Mouse (Mus musculus): ENCODE results near the gene Clec4f. TPM values are rescaled to one million over a fixed set of nuclear protein-coding genes. Genes with fewer than 3 reads are reported as not detected.

Gene Clec4f
- polyA plus RNA-seq, 1 experiment from 2014 or later: not detected

DNA sequence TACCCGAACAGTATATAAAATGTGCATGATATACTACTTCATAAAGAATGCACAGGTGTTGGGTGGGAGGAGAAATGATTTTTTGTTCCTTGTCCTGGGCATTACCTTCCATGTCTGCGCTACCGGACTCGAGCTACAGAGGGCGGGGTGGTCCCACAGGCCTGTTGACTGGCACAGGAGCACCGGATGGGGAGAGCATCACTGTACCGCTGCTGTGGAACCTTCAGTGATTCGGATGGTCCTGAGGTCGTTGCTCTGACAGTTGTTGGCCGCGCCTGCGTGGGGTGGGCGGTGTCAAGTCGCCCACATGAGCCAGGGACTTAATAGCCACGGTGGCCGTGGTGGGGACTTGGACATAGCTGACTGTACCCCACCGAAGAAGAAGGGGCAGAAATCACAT, 29.2 kb downstream of the Clec4f start:
- H3K36me3 ChIP-seq: no peaks in the 10 kb centered on the region
- H3K4me3 ChIP-seq: no peak overlapping the region
- no peak overlapping the region for H3K27ac ChIP-seq (replicated peaks)
- no peaks in the 10 kb centered on the region for H3K4me1 ChIP-seq (replicated peaks)
- 67% methylated on average over 17 of the region's 17 CpGs for WGBS
- H3K4me2 ChIP-seq: 0 out of 2 replicates have a peak overlapping the region, but pooled peaks have one; percentile 3
- no peaks in the 10 kb centered on the region for H3K9me3 ChIP-seq
- H3K27me3 ChIP-seq: no peaks in the 10 kb centered on the region
- no peak for ATAC-seq (ENCODE audit: low FRiP score, low read depth)
- H3K9ac ChIP-seq: no peak overlapping the region

GRCm38 (mm10) chr6:83619955-83620354, 36.0 kb downstream of the Clec4f start:
- 64% methylated on average over 9 of the region's 9 CpGs for WGBS
- H3K36me3 ChIP-seq: no peaks in the 10 kb centered on the region
- no peaks in the 10 kb centered on the region for H3K27me3 ChIP-seq
- H3K4me2 ChIP-seq: no peak overlapping the region
- no peak for ATAC-seq (ENCODE audit: low FRiP score, low read depth)
- no peaks in the 10 kb centered on the region for H3K9me3 ChIP-seq
- no peak overlapping the region for H3K9ac ChIP-seq
- H3K4me1 ChIP-seq (replicated peaks): no peaks in the 10 kb centered on the region
- no peak overlapping the region for H3K27ac ChIP-seq (replicated peaks)
- H3K4me3 ChIP-seq: no peak overlapping the region

GRCm38 (mm10) chr6:83617581-83618335, 38.2 kb downstream of the Clec4f start:
- H3K4me3 ChIP-seq: no peak overlapping the region
- H3K9me3 ChIP-seq: no peaks in the 10 kb centered on the region
- H3K4me2 ChIP-seq: no peak overlapping the region
- H3K36me3 ChIP-seq: no peaks in the 10 kb centered on the region
- 85% methylated on average over 15 of the region's 15 CpGs for WGBS
- no peak overlapping the region for H3K9ac ChIP-seq
- ATAC-seq (ENCODE audit: low FRiP score, low read depth): no peak
- H3K27me3 ChIP-seq: no peaks in the 10 kb centered on the region
- H3K4me1 ChIP-seq (replicated peaks): no peaks in the 10 kb centered on the region
- no peak overlapping the region for H3K27ac ChIP-seq (replicated peaks)

DNA sequence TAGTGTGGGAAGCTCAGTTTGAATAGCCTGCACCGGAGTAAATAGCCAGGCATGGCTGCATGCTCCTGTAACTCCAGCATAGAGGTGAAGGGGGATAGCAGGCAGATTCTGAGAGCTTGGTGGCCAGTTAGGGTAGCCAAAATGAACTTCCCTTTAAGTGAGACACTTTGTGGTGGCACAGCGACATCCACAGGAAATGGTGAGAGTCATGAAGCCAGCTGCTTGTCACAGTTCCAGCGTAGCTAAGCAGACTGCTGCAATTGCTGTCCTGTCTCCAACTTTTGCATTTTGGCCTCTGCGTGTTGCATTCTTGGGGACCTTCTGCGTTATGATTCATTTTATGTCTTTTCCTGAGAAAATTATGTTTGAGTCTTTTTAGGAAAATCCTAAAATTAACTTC, 39.5 kb downstream of the Clec4f start:
- Histone ChIP-seq H3K9ac (no peak overlapping the region), H3K4me3 (no peak overlapping the region), H3K27me3 (no peaks in the 10 kb centered on the region), H3K4me1 (replicated peaks) (no peaks in the 10 kb centered on the region), H3K27ac (replicated peaks) (no peak overlapping the region), H3K36me3 (no peaks in the 10 kb centered on the region), H3K9me3 (no peaks in the 10 kb centered on the region), H3K4me2 (no peak overlapping the region)
- 87% methylated on average over 5 of the region's 5 CpGs for WGBS
- no peak for ATAC-seq (ENCODE audit: low FRiP score, low read depth)

DNA sequence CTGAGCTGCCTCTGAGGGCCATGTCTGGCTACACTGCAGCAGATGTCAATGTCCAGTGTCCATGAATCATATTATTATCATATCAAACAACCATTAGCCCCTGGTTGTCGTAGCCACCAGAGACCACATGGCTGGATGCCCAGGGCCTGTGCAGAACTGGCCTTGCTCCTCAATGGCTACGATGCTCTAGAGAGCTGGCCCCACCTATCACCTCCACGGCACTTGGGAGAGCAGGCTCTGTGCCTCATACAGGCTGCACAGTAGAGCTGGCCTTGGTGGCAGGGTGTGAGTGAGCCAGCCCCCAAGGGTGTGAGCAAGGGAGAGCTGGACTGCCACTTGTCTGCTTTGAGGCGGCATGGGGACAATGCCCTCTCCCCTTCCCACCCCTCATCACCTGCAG, 41.5 kb downstream of the Clec4f start:
- 83% methylated on average over 4 of the region's 4 CpGs for WGBS
- Histone ChIP-seq H3K9me3 (no peaks in the 10 kb centered on the region), H3K4me1 (replicated peaks) (no peaks in the 10 kb centered on the region), H3K27me3 (no peaks in the 10 kb centered on the region), H3K27ac (replicated peaks) (no peak overlapping the region), H3K4me2 (no peak overlapping the region), H3K4me3 (no peak overlapping the region), H3K36me3 (no peaks in the 10 kb centered on the region), H3K9ac (no peak overlapping the region)
- no peak for ATAC-seq (ENCODE audit: low FRiP score, low read depth)

- no peak for ATAC-seq (ENCODE audit: low FRiP score, low read depth)
- Histone ChIP-seq H3K27ac (replicated peaks) (no peak overlapping the region), H3K4me2 (no peak overlapping the region), H3K4me3 (no peak overlapping the region), H3K9me3 (no peaks in the 10 kb centered on the region), H3K9ac (no peak overlapping the region), H3K27me3 (no peaks in the 10 kb centered on the region), H3K4me1 (replicated peaks) (no peaks in the 10 kb centered on the region), H3K36me3 (no peaks in the 10 kb centered on the region)
- 89% methylated on average over 1 of the region's 1 CpGs for WGBS
Observed at GRCm38 (mm10) chr6:83612976-83613375, 43.0 kb downstream of the Clec4f start.

- H3K4me3 ChIP-seq: 0 out of 2 replicates have a peak overlapping the region, but pooled peaks have one; percentile 34
- no peaks in the 10 kb centered on the region for H3K27me3 ChIP-seq
- no peaks in the 10 kb centered on the region for H3K4me1 ChIP-seq (replicated peaks)
- H3K36me3 ChIP-seq: no peaks in the 10 kb centered on the region
- ATAC-seq (ENCODE audit: low FRiP score, low read depth): no peak
- no peak overlapping the region for H3K27ac ChIP-seq (replicated peaks)
- no peaks in the 10 kb centered on the region for H3K9me3 ChIP-seq
- no peak overlapping the region for H3K9ac ChIP-seq
- WGBS: 88% methylated on average over 6 of the region's 6 CpGs
- peak overlapping the region; percentile 56; the same call in 1 of the 2 replicates for H3K4me2 ChIP-seq
Observed at GRCm38 (mm10) chr6:83599636-83600174, 56.3 kb downstream of the Clec4f start.

DNA sequence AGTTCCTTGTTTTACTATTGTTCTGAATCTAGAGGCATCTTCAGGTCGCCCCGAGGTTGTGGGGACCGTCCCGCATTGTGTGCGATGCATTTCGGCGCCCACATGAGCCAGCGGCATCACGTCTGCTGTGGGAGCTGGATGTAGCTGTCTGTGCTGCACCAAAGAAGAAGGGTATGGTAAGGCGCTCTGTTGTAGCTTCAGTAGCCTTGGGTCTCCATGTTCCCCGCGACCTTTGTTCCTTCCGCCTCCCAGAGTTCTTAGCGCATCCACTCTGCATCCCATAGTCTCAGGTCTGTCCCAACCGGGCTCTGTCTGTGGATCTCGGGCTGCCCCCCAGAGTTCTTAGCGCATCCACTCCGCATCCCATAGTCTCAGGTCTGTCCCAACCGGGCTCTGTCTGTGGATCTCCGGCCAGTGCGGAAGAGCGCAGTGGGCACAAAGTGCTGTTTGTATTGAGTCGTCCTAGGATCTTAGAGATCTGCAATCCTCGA, 56.9 kb downstream of the Clec4f start:
- no peak overlapping the region for H3K9ac ChIP-seq
- no peak overlapping the region for H3K27ac ChIP-seq (replicated peaks)
- WGBS: 40% methylated on average over 24 of the region's 24 CpGs
- no peaks in the 10 kb centered on the region for H3K4me1 ChIP-seq (replicated peaks)
- no peaks in the 10 kb centered on the region for H3K36me3 ChIP-seq
- peak overlapping the region; percentile 34 for H3K4me3 ChIP-seq
- H3K27me3 ChIP-seq: no peaks in the 10 kb centered on the region
- H3K9me3 ChIP-seq: no peaks in the 10 kb centered on the region
- H3K4me2 ChIP-seq: peak overlapping the region; percentile 56
- no peak for ATAC-seq (ENCODE audit: low FRiP score, low read depth)

DNA sequence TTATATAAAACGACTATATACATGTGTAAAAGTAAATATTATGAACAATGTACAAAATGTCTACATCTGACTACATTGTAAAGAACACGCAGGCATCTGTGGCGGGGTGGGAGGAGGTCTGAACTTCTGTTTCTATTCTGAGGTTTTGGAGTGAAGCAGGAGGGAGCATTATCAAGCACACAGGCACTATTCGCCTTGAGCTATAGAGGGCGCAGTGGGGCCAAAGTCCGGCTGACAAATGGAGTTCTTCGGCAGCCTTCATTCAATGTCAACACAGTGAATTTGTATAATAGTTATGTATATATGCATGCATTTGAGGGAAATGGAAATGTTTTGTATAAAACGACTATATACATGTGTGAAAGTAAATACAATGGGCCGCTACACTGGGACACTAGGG, 57.3 kb downstream of the Clec4f start:
- Histone ChIP-seq H3K9ac (no peak overlapping the region), H3K27ac (replicated peaks) (no peak overlapping the region), H3K4me3 (peak overlapping the region; percentile 34), H3K27me3 (no peaks in the 10 kb centered on the region), H3K9me3 (no peaks in the 10 kb centered on the region), H3K4me2 (peak overlapping the region; percentile 56), H3K4me1 (replicated peaks) (no peaks in the 10 kb centered on the region), H3K36me3 (no peaks in the 10 kb centered on the region)
- 9% methylated on average over 9 of the region's 9 CpGs for WGBS
- no peak for ATAC-seq (ENCODE audit: low FRiP score, low read depth)

DNA sequence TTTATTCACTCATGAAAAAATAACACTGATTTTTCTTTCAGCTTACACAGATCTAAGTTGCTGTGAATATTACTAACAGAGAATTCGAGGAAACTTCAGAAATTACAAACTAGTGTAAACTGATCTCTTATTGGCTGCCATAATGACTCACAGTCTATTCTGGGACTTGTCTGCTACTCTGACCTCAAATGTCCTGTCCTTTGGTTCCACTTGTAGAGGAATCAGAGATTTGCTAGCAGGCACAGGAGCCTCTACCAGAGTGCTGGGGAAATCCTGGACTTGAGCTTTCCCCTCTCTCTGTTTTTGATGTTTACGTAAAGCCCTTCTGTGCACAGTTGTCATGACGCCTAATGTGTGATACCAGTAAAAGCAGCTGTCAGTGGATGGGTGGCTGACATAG, 58.0 kb downstream of the Clec4f start:
- ATAC-seq (ENCODE audit: low FRiP score, low read depth): no peak
- H3K4me2 ChIP-seq: no peak overlapping the region
- no peaks in the 10 kb centered on the region for H3K36me3 ChIP-seq
- H3K4me1 ChIP-seq (replicated peaks): no peaks in the 10 kb centered on the region
- H3K27ac ChIP-seq (replicated peaks): no peak overlapping the region
- H3K9me3 ChIP-seq: no peaks in the 10 kb centered on the region
- no peak overlapping the region for H3K9ac ChIP-seq
- no peak overlapping the region for H3K4me3 ChIP-seq
- no peaks in the 10 kb centered on the region for H3K27me3 ChIP-seq
- 73% methylated on average over 3 of the region's 3 CpGs for WGBS

DNA sequence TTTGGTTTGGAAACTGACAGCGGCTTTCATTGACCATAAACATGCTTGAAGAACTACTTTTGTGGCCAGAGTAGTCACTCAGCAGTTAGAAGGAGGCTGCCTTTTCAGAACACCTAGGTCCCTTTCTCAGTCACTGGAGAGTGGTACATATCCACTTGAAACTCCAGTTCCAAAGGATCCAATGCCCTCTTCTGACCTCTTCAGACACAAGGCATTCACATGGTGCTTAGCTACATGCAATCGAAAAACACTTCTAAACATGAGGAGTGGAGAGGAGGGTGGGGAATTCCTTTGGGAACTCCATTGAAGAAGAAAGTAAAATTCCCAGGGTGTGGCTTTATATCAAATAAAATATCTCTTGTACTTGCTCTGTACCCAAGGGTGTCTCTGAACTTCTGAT, 61.0 kb downstream of the Clec4f start:
- WGBS: 83% methylated on average over 2 of the region's 2 CpGs
- H3K4me2 ChIP-seq: no peak overlapping the region
- no peaks in the 10 kb centered on the region for H3K4me1 ChIP-seq (replicated peaks)
- no peaks in the 10 kb centered on the region for H3K36me3 ChIP-seq
- no peak overlapping the region for H3K9ac ChIP-seq
- no peak for ATAC-seq (ENCODE audit: low FRiP score, low read depth)
- no peaks in the 10 kb centered on the region for H3K27me3 ChIP-seq
- H3K4me3 ChIP-seq: no peak overlapping the region
- no peaks in the 10 kb centered on the region for H3K9me3 ChIP-seq
- H3K27ac ChIP-seq (replicated peaks): no peak overlapping the region

All from hindbrain, embryonic 15.5 days (tissue).